Mouse (Mus musculus): ENCODE data around the gene Lrfn1.

DNA sequence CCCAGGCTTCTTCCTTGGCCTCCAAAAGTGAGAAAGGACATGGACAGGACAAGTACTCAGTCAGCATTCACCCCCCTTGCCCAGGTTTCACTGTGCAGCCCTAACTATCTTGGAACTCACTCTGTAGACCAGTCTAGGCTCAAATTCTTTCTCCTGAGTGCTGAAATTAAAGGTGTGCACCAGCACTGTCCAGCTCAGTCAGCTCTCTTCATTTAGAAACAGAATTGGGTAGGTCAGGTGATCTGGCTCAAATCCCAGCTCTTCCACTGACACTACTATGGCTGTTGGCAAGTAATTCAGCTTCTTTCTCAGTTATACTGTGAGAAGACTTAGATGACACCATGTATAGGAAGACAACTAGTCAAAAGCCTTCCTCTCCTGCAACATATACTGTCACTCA is 24.0 kb upstream of the Lrfn1 start:
- TF ChIP-seq CTCF (IDR thresholded peaks at IDR 0.05; ENCODE audit: low read depth, low read length) (no peak), POLR2A (IDR thresholded peaks at IDR 0.05; ENCODE audit: insufficient read depth, low read length) (no peak)

Measured in ES-Bruce4 (cell line).